ENCODE assay signal across 13 mouse cellular contexts in the genomic region with DNA sequence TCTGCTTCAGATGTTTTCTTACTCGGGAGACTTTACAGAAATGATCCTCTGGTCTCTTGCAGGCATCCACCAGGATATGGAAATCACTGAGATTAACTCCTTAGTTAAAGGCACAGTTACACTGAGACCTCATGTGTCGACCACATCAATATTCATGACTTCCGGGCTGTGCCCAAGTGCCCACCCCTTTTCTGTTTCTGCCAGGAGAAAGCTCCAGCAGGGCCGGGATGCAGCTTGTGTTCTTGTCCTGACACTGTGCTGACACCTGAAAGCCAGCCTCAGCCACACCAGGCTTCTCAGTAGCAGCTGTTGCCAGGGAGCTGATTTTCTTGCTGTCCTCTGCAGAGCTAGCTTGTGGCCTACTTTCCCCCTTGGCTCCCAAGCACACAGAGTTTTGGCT.
A peak's percentile ranks its signal among the peaks of the same experiment; 100 is the strongest.
DNase-seq lines count a peak whose midpoint lies in the region; ATAC-seq and TF ChIP-seq lines count a peak whose summit lies in the region.
"Had no signal": no experiment of that assay in that cellular context is flagged by ENCODE, and none has a peak within 500 bp of the region (broad histone marks: within the 10 kb centered on the region; RNA-seq: fewer than 3 reads in every experiment).

No protein-coding gene starts in this region.

- H3K36me3 ChIP-seq in hindbrain, embryonic 11.5 days (ENCODE audit: control insufficient read depth, insufficient read depth, low read length): no peaks in the 10 kb centered on the region
- H3K36me3 ChIP-seq in midbrain, embryonic 16.5 days (ENCODE audit: control insufficient read depth, insufficient read depth, low read length): no peaks in the 10 kb centered on the region
- H3K36me3 ChIP-seq in heart, embryonic 11.5 days (ENCODE audit: control insufficient read depth, insufficient read depth, low read length): no peaks in the 10 kb centered on the region
- H3K36me3 ChIP-seq: G1E; liver, embryonic 13.5 days had no signal

- no peak overlapping the region for H3K4me2 ChIP-seq in hindbrain, embryonic 11.5 days (replicated peaks; ENCODE audit: low read depth, low read length)
- H3K4me2 ChIP-seq in midbrain, embryonic 16.5 days (ENCODE audit: low read length): no peak overlapping the region
- H3K4me2 ChIP-seq in heart, embryonic 11.5 days: no peak overlapping the region
- H3K4me2 ChIP-seq: liver, embryonic 13.5 days had no signal

- 26% methylated on average over 4 of the region's 4 CpGs for WGBS in hindbrain, embryonic 11.5 days
- 5% methylated on average over 4 of the region's 4 CpGs for WGBS in midbrain, embryonic 16.5 days
- 37% methylated on average over 4 of the region's 4 CpGs for WGBS in heart, embryonic 11.5 days (ENCODE audit: insufficient replicate concordance)

- H3K27me3 ChIP-seq in hindbrain, embryonic 11.5 days (ENCODE audit: control insufficient read depth, insufficient read depth, low read length): no peaks in the 10 kb centered on the region
- H3K27me3 ChIP-seq in midbrain, embryonic 16.5 days (ENCODE audit: control insufficient read depth, insufficient read depth, low read depth, low read length): no peaks in the 10 kb centered on the region
- H3K27me3 ChIP-seq in heart, embryonic 11.5 days (ENCODE audit: control insufficient read depth, insufficient read depth, low read length): no peaks in the 10 kb centered on the region
- H3K27me3 ChIP-seq: liver, embryonic 13.5 days had no signal

- no peak overlapping the region for H3K27ac ChIP-seq in hindbrain, embryonic 11.5 days (ENCODE audit: low read depth, low read length)
- H3K27ac ChIP-seq in midbrain, embryonic 16.5 days (ENCODE audit: low read length): no peak overlapping the region
- H3K27ac ChIP-seq in heart, embryonic 11.5 days (ENCODE audit: low read depth, low read length): no peak overlapping the region
- H3K27ac ChIP-seq: liver, embryonic 13.5 days had no signal

- no peak for TF ChIP-seq CTCF in brain, embryonic 14.5 days (IDR thresholded peaks at IDR 0.05; ENCODE audit: borderline replicate concordance, extremely low read depth, insufficient read depth, insufficient read length)

- intact Hi-C loops in gastrocnemius, postnatal 14 days (cut with DNase I; ENCODE audit: low total_unique reads): no loop called here

- no peak for TF ChIP-seq POLR2A in brain, embryonic 14.5 days (IDR thresholded peaks at IDR 0.05; ENCODE audit: borderline replicate concordance, extremely low read depth, insufficient read depth, insufficient read length, poor library complexity, severe bottlenecking)

- no peak for DNase-seq in frontal cortex, postnatal 25 days (ENCODE audit: low spot score in 2 of 2)
- DNase-seq in brain, embryonic 14.5 days (ENCODE audit: low read depth): peak; percentile 85
- DNase-seq in hindbrain, embryonic 11.5 days (ENCODE audit: low spot score): peak; percentile 45
- DNase-seq in natural killer cell, adult 2 months (ENCODE audit: low spot score in 2 of 2): no peak
- DNase-seq in gastrocnemius, postnatal 14 days: no peak
- DNase-seq: cerebellum, adult 2 months; liver, embryonic 13.5 days; lung, postnatal 14 days; thymus, adult 18-20 months had no signal

- no peaks in the 10 kb centered on the region for H3K4me1 ChIP-seq in hindbrain, embryonic 11.5 days (replicated peaks; ENCODE audit: control insufficient read depth, insufficient read depth, low read length)
- no peaks in the 10 kb centered on the region for H3K4me1 ChIP-seq in midbrain, embryonic 16.5 days (ENCODE audit: control insufficient read depth, insufficient read depth, low read length)
- no peaks in the 10 kb centered on the region for H3K4me1 ChIP-seq in heart, embryonic 11.5 days (ENCODE audit: control insufficient read depth, insufficient read depth, low read length)
- H3K4me1 ChIP-seq: liver, embryonic 13.5 days had no signal

- no peaks in the 10 kb centered on the region for H3K9me3 ChIP-seq in hindbrain, embryonic 11.5 days (ENCODE audit: control insufficient read depth, low read length)
- H3K9me3 ChIP-seq in midbrain, embryonic 16.5 days (replicated peaks; ENCODE audit: control insufficient read depth, low read length, poor library complexity, severe bottlenecking): no peaks in the 10 kb centered on the region
- H3K9me3 ChIP-seq in heart, embryonic 11.5 days (replicated peaks; ENCODE audit: control insufficient read depth, low read length): no peaks in the 10 kb centered on the region
- H3K9me3 ChIP-seq: liver, embryonic 13.5 days had no signal

- no peak overlapping the region for H3K4me3 ChIP-seq in hindbrain, embryonic 11.5 days (ENCODE audit: low read depth, low read length)
- no peak overlapping the region for H3K4me3 ChIP-seq in midbrain, embryonic 16.5 days (ENCODE audit: low read depth, low read length)
- no peak overlapping the region for H3K4me3 ChIP-seq in heart, embryonic 11.5 days (ENCODE audit: low read depth, low read length)
- H3K4me3 ChIP-seq: liver, embryonic 13.5 days had no signal

- H3K9ac ChIP-seq in hindbrain, embryonic 11.5 days (ENCODE audit: low read depth, low read length): no peak overlapping the region
- no peak overlapping the region for H3K9ac ChIP-seq in midbrain, embryonic 16.5 days (ENCODE audit: low read depth, low read length)
- no peak overlapping the region for H3K9ac ChIP-seq in heart, embryonic 11.5 days (ENCODE audit: low read depth, low read length)
- H3K9ac ChIP-seq: liver, embryonic 13.5 days had no signal

- ATAC-seq in frontal cortex, adult (ENCODE audit: low TSS enrichment): 0 out of 2 replicates have a peak, but pooled peaks have one; percentile 27
- ATAC-seq in hindbrain, embryonic 11.5 days (ENCODE audit: low FRiP score): peak; percentile 81
- peak; percentile 66 for ATAC-seq in midbrain, embryonic 16.5 days
- ATAC-seq in heart, embryonic 11.5 days (replicated peaks; ENCODE audit: insufficient number of reproducible peaks, low FRiP score, low TSS enrichment): no peak

Comparison
In these comparisons a context has a peak if more than half of its experiments do, and no peak if none do; other contexts are left out.
1. DNase-seq: peak in brain, embryonic 14.5 days (single experiment) and hindbrain, embryonic 11.5 days (single experiment); none in frontal cortex, postnatal 25 days (0 of 2), natural killer cell, adult 2 months (0 of 2) and gastrocnemius, postnatal 14 days (single experiment).